Mouse (Mus musculus) G1E-ER4 (cell line): Measurements from ENCODE around the gene Wscd2. TPM values are rescaled to one million over a fixed set of nuclear protein-coding genes. Genes with fewer than 3 reads are reported as not detected.

Experiments
- GATA1 ChIP-seq: IDR thresholded peaks from one replicate; pipeline ENCODE4 v1.8.0; 2012; ENCODE audit warnings: low read length, inconsistent platforms
- polyA plus RNA-seq: library from polyadenylated mRNA; stranded (reverse); fragments of >175 nt; gene quantifications from 2 replicates; pipeline ENCODE4 v1.2.3, GENCODE M21; 2012

Gene Wscd2
- polyA plus RNA-seq, 1 experiment = not detected

DNA sequence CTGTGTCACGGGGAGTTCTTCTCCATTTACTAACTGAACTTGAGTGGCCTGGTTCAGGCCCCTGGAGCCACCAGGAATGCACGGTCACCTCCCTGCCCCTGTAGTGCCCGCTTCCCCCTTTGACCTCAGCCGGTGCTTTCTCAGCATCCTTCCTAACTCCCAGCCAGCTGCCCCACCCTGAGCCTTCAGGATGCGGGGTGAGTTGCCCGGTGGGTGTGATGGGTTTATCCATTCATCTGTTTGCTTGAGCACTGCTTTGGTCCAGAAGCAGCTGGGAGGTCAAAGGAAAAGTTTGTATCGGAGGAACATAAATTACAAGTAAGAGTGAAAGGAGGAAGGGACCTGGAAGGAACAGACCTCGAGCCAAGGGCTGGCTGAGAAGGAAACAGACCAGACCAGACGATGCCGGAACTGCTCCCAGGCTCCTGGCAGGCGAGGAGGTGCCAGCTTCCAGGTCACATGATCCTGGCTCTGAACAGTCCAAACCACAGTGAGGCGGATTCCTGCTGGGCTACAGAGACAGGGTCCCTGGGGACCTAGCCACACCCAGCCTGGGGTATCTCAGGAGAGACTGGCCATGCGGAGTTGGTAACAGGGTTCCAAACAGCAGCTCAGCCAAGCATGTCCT is 144.0 kb downstream of the Wscd2 start:
- no peak for TF ChIP-seq GATA1

DNA sequence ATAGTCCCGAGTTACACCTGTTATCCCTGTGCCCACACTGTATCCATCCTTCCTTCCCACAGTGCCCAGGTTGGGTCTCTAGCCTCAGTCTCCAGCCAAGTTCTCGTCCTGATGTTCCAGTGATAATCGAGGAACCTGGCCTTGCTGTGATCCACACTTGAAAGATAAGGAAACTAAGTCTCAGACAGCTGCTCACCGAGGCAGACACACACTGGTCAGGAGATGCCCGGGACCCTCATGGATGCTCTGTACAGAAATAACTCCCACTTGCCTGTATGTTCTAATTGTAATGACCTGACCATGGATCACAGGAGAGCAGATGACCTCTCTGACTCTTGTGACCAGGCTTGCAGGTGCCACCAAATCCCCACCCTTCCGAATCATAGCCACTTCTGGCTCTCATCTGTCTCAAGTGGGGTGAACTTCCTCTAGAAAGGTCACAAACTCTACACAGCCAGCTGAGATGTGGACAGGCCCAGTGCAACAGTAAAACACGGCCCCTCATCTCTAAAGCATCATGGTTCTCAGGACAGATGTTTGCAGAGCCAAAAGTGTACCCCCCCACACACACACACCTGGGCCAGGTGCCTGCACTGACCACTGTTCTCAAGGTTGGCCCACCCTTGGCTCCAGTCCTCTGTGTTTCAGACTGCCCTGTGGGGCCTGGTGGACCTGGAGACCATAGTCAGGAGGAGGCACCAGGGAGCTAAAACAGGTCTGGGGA is 144.9 kb downstream of the Wscd2 start:
- TF ChIP-seq GATA1 = no peak

DNA sequence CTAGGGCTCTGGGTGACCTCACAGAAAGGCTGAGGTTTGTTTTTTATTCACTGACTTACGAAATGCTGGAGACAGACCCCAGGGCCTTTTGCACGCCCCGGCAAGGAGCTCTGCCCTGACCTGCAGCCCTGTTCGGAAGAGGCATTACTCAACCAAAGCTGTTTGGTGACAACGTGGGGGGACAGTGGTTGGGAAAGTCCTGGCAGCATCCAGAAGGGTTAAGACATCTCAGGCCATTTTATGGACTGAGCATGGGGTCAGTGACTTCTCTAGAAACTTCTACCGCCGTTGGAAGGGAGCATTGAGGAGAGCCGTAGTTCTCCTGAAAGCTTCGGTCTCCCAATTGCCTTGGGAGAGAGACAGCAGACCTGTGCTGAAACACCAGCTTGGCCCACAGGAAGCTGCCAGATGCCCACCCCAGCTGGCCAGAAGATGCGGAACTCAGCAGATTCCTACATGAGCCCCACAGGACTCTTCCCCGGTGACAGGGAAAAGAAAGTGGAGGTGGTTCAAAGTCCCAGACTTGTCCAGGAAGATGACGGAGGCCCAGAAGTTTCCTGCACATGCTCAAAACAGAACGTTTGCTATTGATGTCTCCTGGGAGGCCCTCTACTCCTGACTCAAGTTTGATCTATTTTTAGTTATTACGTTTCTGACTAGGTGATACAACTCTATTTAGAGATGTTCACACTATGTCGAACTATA is 145.9 kb downstream of the Wscd2 start:
- no peak for TF ChIP-seq GATA1

DNA sequence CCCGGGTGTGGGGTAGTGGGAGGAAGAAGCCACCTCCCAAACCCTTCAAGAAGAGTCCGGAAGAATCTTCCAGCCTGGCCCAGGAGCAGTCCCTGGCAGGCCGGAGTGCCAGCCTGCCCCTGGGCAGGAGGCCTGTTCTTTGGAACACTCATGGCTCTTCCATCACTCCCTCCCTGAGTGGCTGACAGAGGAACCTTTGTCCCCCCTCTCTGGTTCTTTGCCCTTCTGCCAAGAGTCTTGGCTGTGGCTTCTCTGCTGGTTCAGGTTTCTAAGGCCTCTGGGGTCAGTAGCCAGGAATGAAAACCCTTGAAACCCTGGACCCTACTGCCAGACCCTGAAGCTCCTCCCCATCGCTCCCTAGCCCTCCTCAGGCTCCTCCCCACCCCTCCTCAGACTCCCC is 147.5 kb downstream of the Wscd2 start:
- no peak for TF ChIP-seq GATA1

GRCm38 (mm10) chr5:113638055-113638454 is 147.9 kb downstream of the Wscd2 start:
- TF ChIP-seq GATA1 = no peak

GRCm38 (mm10) chr5:113639126-113639525 is 149.0 kb downstream of the Wscd2 start:
- TF ChIP-seq GATA1 = no peak

Other genes starting within 250 kb of the Wscd2 start
- not detected in 2 replicates for gene Sgsm1, start 179.5 kb upstream of the Wscd2 start, polyA plus RNA-seq
- not detected in 2 replicates for gene Aym1, start 133.0 kb upstream of the Wscd2 start, polyA plus RNA-seq
- not detected in 2 replicates for gene Cmklr1, start 160.1 kb downstream of the Wscd2 start, polyA plus RNA-seq
- not detected in 2 replicates for gene 1700069L16Rik, start 234.4 kb downstream of the Wscd2 start, polyA plus RNA-seq
- 1.9 and 2.3 TPM in 2 replicates for gene Ficd, start 245.5 kb downstream of the Wscd2 start, polyA plus RNA-seq